Mouse (Mus musculus): Measurements from ENCODE around the gene Zfp385a. TPM values are rescaled to one million over a fixed set of nuclear protein-coding genes. Genes with fewer than 3 reads are reported as not detected.
A peak's percentile ranks its signal among the peaks of the same experiment; 100 is the strongest.

Gene Zfp385a
- polyA plus RNA-seq, 1 experiment: 26.8 TPM

DNA sequence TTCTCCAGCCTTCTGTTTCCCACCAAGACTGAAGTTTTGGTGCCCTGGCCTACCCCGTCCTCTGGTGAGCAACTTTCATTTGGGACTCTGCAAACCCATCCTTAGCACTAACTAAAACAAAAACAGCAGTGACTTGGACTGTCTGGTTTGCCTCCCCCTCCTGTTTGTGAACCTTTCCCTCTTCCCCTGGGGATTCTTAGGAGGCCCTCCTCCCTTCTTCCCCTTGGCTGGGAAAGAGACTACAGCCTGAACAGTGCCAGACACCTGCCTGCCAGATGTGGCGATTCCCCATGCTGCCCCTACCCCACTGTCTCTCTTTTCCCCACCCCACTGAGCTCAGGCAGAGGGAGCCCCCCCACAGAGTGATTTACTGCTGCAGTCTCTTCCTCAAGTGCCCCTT, 38.8 kb downstream of the Zfp385a start:
- TF ChIP-seq POLR2A (IDR thresholded peaks at IDR 0.05; ENCODE audit: insufficient read depth, low read length) (no peak), EP300 (IDR thresholded peaks at IDR 0.05; ENCODE audit: insufficient read depth, low read depth, low read length) (no peak), CTCF (IDR thresholded peaks at IDR 0.05; ENCODE audit: low read depth, low read length) (no peak)
- no peak overlapping the region for H3K9ac ChIP-seq (ENCODE audit: low read depth, poor library complexity, severe bottlenecking)
- no peaks in the 10 kb centered on the region for H3K9me3 ChIP-seq (replicated peaks; ENCODE audit: control insufficient read depth, insufficient read depth, low read length, poor library complexity, severe bottlenecking)
- peaks cover 2% of the 10 kb centered on the region for H3K4me1 ChIP-seq (ENCODE audit: control insufficient read depth, insufficient read depth, low read length)
- no peak overlapping the region for H3K4me3 ChIP-seq (ENCODE audit: low read depth, low read length)
- no peak overlapping the region for H3K27ac ChIP-seq (ENCODE audit: insufficient read depth, low read length)
- no peaks in the 10 kb centered on the region for H3K27me3 ChIP-seq (ENCODE audit: control insufficient read depth, insufficient read depth, low read length, poor library complexity, severe bottlenecking)
- H3K36me3 ChIP-seq (ENCODE audit: control insufficient read depth, insufficient read depth, low read length, poor library complexity, severe bottlenecking): peaks cover 3% of the 10 kb centered on the region; the same call in 1 of the 2 replicates

DNA sequence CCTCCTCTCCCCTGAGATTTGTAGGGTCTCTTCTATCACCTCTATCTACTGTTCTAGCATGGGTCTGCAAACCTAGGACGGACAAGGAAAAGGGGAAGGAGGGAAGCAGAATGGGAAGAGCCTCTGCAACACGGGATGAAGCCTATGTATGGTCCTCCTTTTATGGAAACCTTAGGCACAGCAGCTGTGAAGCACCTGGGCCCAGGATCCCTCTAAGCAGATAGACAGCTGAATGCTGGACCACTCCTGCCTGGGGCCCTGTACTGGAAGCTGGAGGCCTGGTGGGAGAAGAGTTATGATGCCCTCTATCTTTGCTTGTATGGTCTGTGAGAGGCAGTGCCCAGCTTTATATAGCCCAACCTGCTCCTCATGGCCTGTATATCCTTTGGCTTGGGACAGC, 39.3 kb downstream of the Zfp385a start:
- Histone ChIP-seq H3K4me1 (ENCODE audit: control insufficient read depth, insufficient read depth, low read length) (peaks cover 4% of the 10 kb centered on the region), H3K4me3 (ENCODE audit: low read depth, low read length) (no peak overlapping the region), H3K9me3 (replicated peaks; ENCODE audit: control insufficient read depth, insufficient read depth, low read length, poor library complexity, severe bottlenecking) (no peaks in the 10 kb centered on the region), H3K36me3 (ENCODE audit: control insufficient read depth, insufficient read depth, low read length, poor library complexity, severe bottlenecking) (peaks cover 3% of the 10 kb centered on the region; the same call in 1 of the 2 replicates), H3K27ac (ENCODE audit: insufficient read depth, low read length) (no peak overlapping the region), H3K9ac (ENCODE audit: low read depth, poor library complexity, severe bottlenecking) (no peak overlapping the region), H3K27me3 (ENCODE audit: control insufficient read depth, insufficient read depth, low read length, poor library complexity, severe bottlenecking) (no peaks in the 10 kb centered on the region)
- no peak for TF ChIP-seq CTCF (IDR thresholded peaks at IDR 0.05; ENCODE audit: low read depth, low read length)
- no peak for TF ChIP-seq POLR2A (IDR thresholded peaks at IDR 0.05; ENCODE audit: insufficient read depth, low read length)
- no peak for TF ChIP-seq EP300 (IDR thresholded peaks at IDR 0.05; ENCODE audit: insufficient read depth, low read depth, low read length)

DNA sequence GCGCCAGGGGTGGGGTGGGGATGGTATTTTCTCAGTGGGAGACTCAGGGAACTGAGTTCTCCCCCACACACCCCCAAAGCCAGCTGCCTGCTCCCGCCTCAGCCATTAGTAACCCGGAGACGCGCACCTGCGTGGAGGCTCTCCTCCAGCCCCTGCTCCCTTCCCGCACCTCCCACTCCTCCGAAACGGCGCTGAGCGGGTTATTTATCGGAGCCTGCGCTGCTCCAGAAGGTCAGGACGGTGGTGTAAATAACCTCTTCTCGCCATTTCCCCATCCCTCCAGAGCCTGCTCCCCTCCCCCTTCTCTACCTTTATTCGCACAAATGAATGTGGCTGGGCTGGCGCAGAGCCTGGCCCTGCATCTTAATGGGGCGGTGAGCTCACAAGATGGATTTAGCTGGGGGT, 39.8 kb downstream of the Zfp385a start:
- Histone ChIP-seq H3K27ac (ENCODE audit: insufficient read depth, low read length) (no peak overlapping the region), H3K36me3 (ENCODE audit: control insufficient read depth, insufficient read depth, low read length, poor library complexity, severe bottlenecking) (peaks cover 3% of the 10 kb centered on the region; the same call in 1 of the 2 replicates), H3K4me3 (ENCODE audit: low read depth, low read length) (peak overlapping the region; percentile 2; the same call in 1 of the 2 replicates), H3K4me1 (ENCODE audit: control insufficient read depth, insufficient read depth, low read length) (peaks cover 6% of the 10 kb centered on the region), H3K9me3 (replicated peaks; ENCODE audit: control insufficient read depth, insufficient read depth, low read length, poor library complexity, severe bottlenecking) (no peaks in the 10 kb centered on the region), H3K27me3 (ENCODE audit: control insufficient read depth, insufficient read depth, low read length, poor library complexity, severe bottlenecking) (no peaks in the 10 kb centered on the region), H3K9ac (ENCODE audit: low read depth, poor library complexity, severe bottlenecking) (no peak overlapping the region)
- no peak for TF ChIP-seq EP300 (IDR thresholded peaks at IDR 0.05; ENCODE audit: insufficient read depth, low read depth, low read length)
- TF ChIP-seq POLR2A (IDR thresholded peaks at IDR 0.05; ENCODE audit: insufficient read depth, low read length): no peak
- TF ChIP-seq CTCF (IDR thresholded peaks at IDR 0.05; ENCODE audit: low read depth, low read length): no peak

DNA sequence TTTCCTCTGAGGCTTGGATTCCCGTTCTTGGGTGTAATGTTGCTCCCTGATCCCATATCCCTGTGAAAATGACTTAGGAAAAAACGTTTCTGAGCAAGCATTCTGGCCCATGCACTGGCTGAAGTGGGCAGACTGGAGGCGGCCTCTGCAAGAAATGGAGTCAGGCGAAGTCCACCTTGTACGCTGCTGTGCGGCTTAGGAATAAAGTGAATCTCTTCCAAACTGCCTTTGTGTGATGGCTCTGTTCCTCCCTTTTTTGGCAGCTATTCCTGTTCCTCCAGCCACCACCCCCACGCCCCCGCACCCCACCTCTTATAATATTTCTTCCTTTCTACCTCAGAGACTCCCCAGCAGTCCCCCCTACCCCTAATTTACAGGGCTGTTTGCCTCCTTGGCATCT, 40.2 kb downstream of the Zfp385a start:
- Histone ChIP-seq H3K9ac (ENCODE audit: low read depth, poor library complexity, severe bottlenecking) (no peak overlapping the region), H3K9me3 (replicated peaks; ENCODE audit: control insufficient read depth, insufficient read depth, low read length, poor library complexity, severe bottlenecking) (no peaks in the 10 kb centered on the region), H3K27me3 (ENCODE audit: control insufficient read depth, insufficient read depth, low read length, poor library complexity, severe bottlenecking) (no peaks in the 10 kb centered on the region), H3K36me3 (ENCODE audit: control insufficient read depth, insufficient read depth, low read length, poor library complexity, severe bottlenecking) (peaks cover 3% of the 10 kb centered on the region; the same call in 1 of the 2 replicates), H3K4me3 (ENCODE audit: low read depth, low read length) (no peak overlapping the region), H3K4me1 (ENCODE audit: control insufficient read depth, insufficient read depth, low read length) (peaks cover 6% of the 10 kb centered on the region), H3K27ac (ENCODE audit: insufficient read depth, low read length) (no peak overlapping the region)
- TF ChIP-seq EP300 (IDR thresholded peaks at IDR 0.05; ENCODE audit: insufficient read depth, low read depth, low read length) (no peak), POLR2A (IDR thresholded peaks at IDR 0.05; ENCODE audit: insufficient read depth, low read length) (no peak), CTCF (IDR thresholded peaks at IDR 0.05; ENCODE audit: low read depth, low read length) (no peak)

DNA sequence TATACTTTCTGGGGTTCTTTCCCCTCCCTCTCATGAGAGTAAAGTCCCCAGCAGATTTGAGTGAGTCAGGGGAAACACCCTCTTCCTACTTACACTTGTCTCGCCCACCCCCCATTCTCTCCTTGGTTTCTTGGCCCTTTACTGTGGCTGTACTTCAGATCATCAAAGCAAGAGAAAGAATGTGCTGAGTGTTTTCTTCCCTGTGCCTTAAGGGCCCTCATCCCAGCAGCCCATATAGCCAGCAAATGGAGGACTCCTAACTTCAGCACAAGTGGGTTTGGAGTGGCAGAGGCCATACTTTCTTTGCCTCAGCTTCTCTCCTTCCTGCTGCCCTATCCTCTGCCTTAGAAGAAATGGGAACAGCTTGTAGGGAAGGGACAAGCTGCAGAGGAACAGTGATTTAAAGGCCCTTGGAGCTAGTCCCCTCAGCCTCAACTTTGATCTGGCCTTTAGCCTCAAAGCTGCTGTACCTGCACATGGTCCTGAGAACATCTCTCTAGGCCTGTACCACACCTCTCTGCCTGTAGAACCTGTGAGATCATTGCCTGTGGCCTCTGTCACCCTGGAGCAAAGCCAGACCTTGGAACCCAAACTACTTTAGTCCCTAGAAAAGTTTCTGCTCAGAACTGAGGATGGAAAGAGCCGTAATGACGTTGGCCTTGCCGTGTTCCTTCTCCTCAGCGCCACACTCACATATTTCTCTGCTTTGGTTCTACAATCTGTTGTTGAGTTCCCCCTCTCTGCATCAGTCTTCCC, 40.9 kb downstream of the Zfp385a start:
- H3K4me1 ChIP-seq (ENCODE audit: control insufficient read depth, insufficient read depth, low read length): peaks cover 6% of the 10 kb centered on the region
- H3K9ac ChIP-seq (ENCODE audit: low read depth, poor library complexity, severe bottlenecking): no peak overlapping the region
- TF ChIP-seq POLR2A (IDR thresholded peaks at IDR 0.05; ENCODE audit: insufficient read depth, low read length) (no peak), EP300 (IDR thresholded peaks at IDR 0.05; ENCODE audit: insufficient read depth, low read depth, low read length) (no peak), CTCF (IDR thresholded peaks at IDR 0.05; ENCODE audit: low read depth, low read length) (no peak)
- no peaks in the 10 kb centered on the region for H3K27me3 ChIP-seq (ENCODE audit: control insufficient read depth, insufficient read depth, low read length, poor library complexity, severe bottlenecking)
- H3K9me3 ChIP-seq (replicated peaks; ENCODE audit: control insufficient read depth, insufficient read depth, low read length, poor library complexity, severe bottlenecking): no peaks in the 10 kb centered on the region
- H3K36me3 ChIP-seq (ENCODE audit: control insufficient read depth, insufficient read depth, low read length, poor library complexity, severe bottlenecking): peaks cover 4% of the 10 kb centered on the region; the same call in 1 of the 2 replicates
- H3K4me3 ChIP-seq (ENCODE audit: low read depth, low read length): no peak overlapping the region
- no peak overlapping the region for H3K27ac ChIP-seq (ENCODE audit: insufficient read depth, low read length)

DNA sequence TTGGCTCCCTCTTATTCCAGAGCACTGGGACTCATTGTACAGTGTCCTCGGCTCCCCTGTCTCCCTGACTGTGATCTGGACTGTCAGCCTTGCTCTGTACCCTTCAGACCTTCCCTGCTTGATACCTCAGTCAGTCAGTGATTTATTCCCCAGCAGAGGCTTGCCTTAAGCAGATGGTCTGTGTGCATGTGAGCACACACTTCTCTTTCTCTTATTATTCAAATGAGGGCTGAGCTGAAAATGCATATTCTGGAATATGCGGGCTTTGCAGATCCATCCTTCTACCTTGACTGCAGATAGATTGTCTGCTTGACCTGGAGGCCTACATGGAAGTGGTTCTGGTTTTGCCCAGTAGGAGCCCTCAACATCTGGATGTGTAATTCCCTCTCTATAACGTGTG, 41.9 kb downstream of the Zfp385a start:
- Histone ChIP-seq H3K4me1 (ENCODE audit: control insufficient read depth, insufficient read depth, low read length) (peaks cover 6% of the 10 kb centered on the region), H3K9me3 (replicated peaks; ENCODE audit: control insufficient read depth, insufficient read depth, low read length, poor library complexity, severe bottlenecking) (no peaks in the 10 kb centered on the region), H3K27ac (ENCODE audit: insufficient read depth, low read length) (no peak overlapping the region), H3K27me3 (ENCODE audit: control insufficient read depth, insufficient read depth, low read length, poor library complexity, severe bottlenecking) (no peaks in the 10 kb centered on the region), H3K4me3 (ENCODE audit: low read depth, low read length) (no peak overlapping the region), H3K9ac (ENCODE audit: low read depth, poor library complexity, severe bottlenecking) (no peak overlapping the region), H3K36me3 (ENCODE audit: control insufficient read depth, insufficient read depth, low read length, poor library complexity, severe bottlenecking) (peaks cover 7% of the 10 kb centered on the region)
- TF ChIP-seq POLR2A (IDR thresholded peaks at IDR 0.05; ENCODE audit: insufficient read depth, low read length): no peak
- no peak for TF ChIP-seq EP300 (IDR thresholded peaks at IDR 0.05; ENCODE audit: insufficient read depth, low read depth, low read length)
- TF ChIP-seq CTCF (IDR thresholded peaks at IDR 0.05; ENCODE audit: low read depth, low read length): no peak
